Comparison of ENCODE assay signal across 34 mouse cellular contexts in genomic region chr16:58696796-58697195, GRCm38 (mm10). TPM values are rescaled to one million over a fixed set of nuclear protein-coding genes. Genes with fewer than 3 reads are reported as not detected.
A peak's percentile ranks its signal among the peaks of the same experiment; 100 is the strongest.
DNase-seq lines count a peak whose midpoint lies in the region; ATAC-seq and TF ChIP-seq lines count a peak whose summit lies in the region.
"Had no signal": no experiment of that assay in that cellular context is flagged by ENCODE, and none has a peak within 500 bp of the region (broad histone marks: within the 10 kb centered on the region; RNA-seq: fewer than 3 reads in every experiment).

No protein-coding gene starts in this region.

- H3ac ChIP-seq in myocyte (ENCODE audit: control insufficient read depth, insufficient read length) = no peak overlapping the region

- H3K36me3 ChIP-seq in myocyte (ENCODE audit: control insufficient read depth, insufficient read depth) = no peaks in the 10 kb centered on the region
- H3K36me3 ChIP-seq: embryonic facial prominence, embryonic 12.5 days; embryonic facial prominence, embryonic 15.5 days; heart, embryonic 13.5 days; intestine, embryonic 15.5 days had no signal

- H3K4me3 ChIP-seq in myocyte = no peak overlapping the region
- H3K4me3 ChIP-seq: embryonic facial prominence, embryonic 12.5 days; embryonic facial prominence, embryonic 15.5 days; gastrocnemius, adult 2 months; heart, embryonic 13.5 days; intestine, embryonic 15.5 days had no signal

- no peaks in the 10 kb centered on the region for H3K27me3 ChIP-seq in myocyte (ENCODE audit: control insufficient read depth, insufficient read depth, insufficient read length)
- H3K27me3 ChIP-seq: embryonic facial prominence, embryonic 12.5 days; embryonic facial prominence, embryonic 15.5 days; heart, embryonic 13.5 days; intestine, embryonic 15.5 days had no signal

- H3K4me2 ChIP-seq in myocyte (ENCODE audit: low read depth) = no peak overlapping the region
- H3K4me2 ChIP-seq: embryonic facial prominence, embryonic 12.5 days; embryonic facial prominence, embryonic 15.5 days; heart, embryonic 13.5 days; hindbrain, embryonic 14.5 days; intestine, embryonic 15.5 days had no signal

- no peak for TF ChIP-seq POLR2A in myocyte (IDR thresholded peaks at IDR 0.05; ENCODE audit: insufficient read length, low read depth)

- ATAC-seq in activated CD4-positive, CD25-positive, alpha-beta regulatory T cell, adult 4 months = peak; percentile 41
- ATAC-seq: forebrain, embryonic 16.5 days; hindbrain, postnatal 0 days; intestine, embryonic 15.5 days had no signal

- peak; percentile 85 for DNase-seq in A20 (ENCODE audit: low read depth, low spot score)
- DNase-seq in CD4-positive, CD25-positive, alpha-beta regulatory T cell, adult 2 months (ENCODE audit: low read depth, low spot score) = peak; percentile 58
- DNase-seq in frontal cortex, postnatal 25 days (ENCODE audit: low spot score in 2 of 2) = no peak
- no peak for DNase-seq in yolk sac, embryonic 10.5 days (ENCODE audit: low spot score)
- DNase-seq in adrenal gland, postnatal 36 days = no peak
- DNase-seq: adrenal gland, postnatal 10 days; B cell, adult 2 months; cerebellum, adult 11 months; cerebellum, adult 2 months; cerebellum, adult 9-11 months; cerebellum, postnatal 25 days; gastrocnemius, adult 2 months; gastrocnemius, postnatal 14 days; heart, adult 18-20 months; heart, postnatal 14 days; heart, postnatal 4 days; kidney, adult 11 months; kidney, adult 8-10 months had no signal

- no peaks in the 10 kb centered on the region for H3K79me2 ChIP-seq in myocyte (ENCODE audit: control insufficient read depth, insufficient read depth)

TF ChIP-seq in myocyte, 11 proteins besides CTCF, POLR2A, EP300 and RAD21:
- TF ChIP-seq E2F4 (IDR thresholded peaks at IDR 0.05; ENCODE audit: insufficient read depth) (no peak), CEBPB (IDR thresholded peaks at IDR 0.05; ENCODE audit: insufficient read depth, poor library complexity, severe bottlenecking) (peak; percentile 71; the same call in 1 of the 2 replicates), SRF (IDR thresholded peaks at IDR 0.05; ENCODE audit: control insufficient read depth, insufficient read length, low read depth) (no peak), USF1 (IDR thresholded peaks at IDR 0.05; ENCODE audit: low read depth) (no peak), MAX (IDR thresholded peaks at IDR 0.05; ENCODE audit: low read depth) (peak; percentile 74), MYOG (IDR thresholded peaks at IDR 0.05; ENCODE audit: control insufficient read depth in 1 of 3, insufficient read depth in 1 of 3, insufficient read length in 2 of 3, low read depth in 2 of 3) (no peak)

RNA-seq across cellular contexts. Expression of gene Gpr15, which starts 22.1 kb away (rescaled TPM):
- 10 to 100 TPM; 22.6 to 23.4 TPM for polyA plus RNA-seq in activated CD4-positive, CD25-positive, alpha-beta regulatory T cell, adult 4 months (2017; shearing (Covaris generic))
- not detected for polyA plus RNA-seq in myocyte (2012; fragmentation: generic; extraction: Trizol)
- not detected for total RNA-seq in adrenal gland, postnatal 36 days (2021)
- total RNA-seq: adrenal gland, postnatal 10 days; adrenal gland, postnatal 4 days; common myeloid progenitor, adult 5-6 weeks; gastrocnemius, adult 2 months; gastrocnemius, postnatal 14 days; gastrocnemius, postnatal 4 days; heart, adult 18-20 months; heart, postnatal 14 days; heart, postnatal 4 days; MEL had no signal
- polyA plus RNA-seq: cerebellum, adult 2 months; embryonic facial prominence, embryonic 12.5 days; forebrain, embryonic 11.5 days; forebrain, embryonic 16.5 days; heart, embryonic 13.5 days; hindbrain, embryonic 11.5 days; hindbrain, embryonic 14.5 days; hindbrain, postnatal 0 days; intestine, embryonic 15.5 days had no signal

RNA-seq across cellular contexts. Expression of gene Cpox, which starts 26.7 kb away (rescaled TPM):
- 10 to 100 TPM; 34.0 to 37.2 TPM for polyA plus RNA-seq in activated CD4-positive, CD25-positive, alpha-beta regulatory T cell, adult 4 months (2017; shearing (Covaris generic))
- polyA plus RNA-seq in myocyte (2012; fragmentation: generic; extraction: Trizol) = 20.0 TPM
- total RNA-seq in adrenal gland, postnatal 36 days (2021) = 10 to 100 TPM; 17.0 to 18.9 TPM

RNA-seq across cellular contexts. Expression of gene Cldnd1, which starts 30.9 kb away (rescaled TPM):
- polyA plus RNA-seq in activated CD4-positive, CD25-positive, alpha-beta regulatory T cell, adult 4 months (2017; shearing (Covaris generic)) = 100 to 1,000 TPM; 229 to 255 TPM
- 68.1 TPM for polyA plus RNA-seq in myocyte (2012; fragmentation: generic; extraction: Trizol)
- 10 to 100 TPM; 67.0 to 92.3 TPM for total RNA-seq in adrenal gland, postnatal 36 days (2021)

RNA-seq across cellular contexts. Expression of gene E330017A01Rik, which starts 58.3 kb away (rescaled TPM):
- polyA plus RNA-seq in activated CD4-positive, CD25-positive, alpha-beta regulatory T cell, adult 4 months (2017; shearing (Covaris generic)) = not detected
- not detected for polyA plus RNA-seq in myocyte (2012; fragmentation: generic; extraction: Trizol)
- not detected for total RNA-seq in adrenal gland, postnatal 36 days (2021)
- total RNA-seq: adrenal gland, postnatal 10 days; adrenal gland, postnatal 4 days; common myeloid progenitor, adult 5-6 weeks; gastrocnemius, adult 2 months; gastrocnemius, postnatal 14 days; gastrocnemius, postnatal 4 days; heart, adult 18-20 months; heart, postnatal 14 days; heart, postnatal 4 days; hindbrain, postnatal 0 days had no signal
- polyA plus RNA-seq: cerebellum, adult 2 months; embryonic facial prominence, embryonic 12.5 days; embryonic facial prominence, embryonic 15.5 days; forebrain, embryonic 11.5 days; forebrain, embryonic 16.5 days; heart, embryonic 13.5 days; heart, embryonic 16.5 days; hindbrain, embryonic 11.5 days; hindbrain, embryonic 14.5 days; hindbrain, postnatal 0 days; intestine, embryonic 15.5 days had no signal

Comparison
In these comparisons a context has a peak if more than half of its experiments do, and no peak if none do; other contexts are left out.
1. DNase-seq: peak in A20 (single experiment) and CD4-positive, CD25-positive, alpha-beta regulatory T cell, adult 2 months (single experiment); none in frontal cortex, postnatal 25 days (0 of 2), yolk sac, embryonic 10.5 days (single experiment) and adrenal gland, postnatal 36 days (0 of 2).
2. RNA of gene Gpr15, which starts 22.1 kb away (polyA plus RNA-seq): 22.6 to 23.4 TPM in activated CD4-positive, CD25-positive, alpha-beta regulatory T cell, adult 4 months; not detected in myocyte (single experiment); every median in the first group is over 10 times any median in the second.